Mouse (Mus musculus) E14TG2a.4 (cell line): ENCODE measurements around the gene Bcor.

Source experiments
- CTCF ChIP-seq: conservative IDR thresholded peaks from 2 replicates; pipeline ENCODE4 v1.5.1; 2014; ENCODE audit warnings: low read length
- NANOG ChIP-seq: IDR thresholded peaks from 2 replicates; pipeline ENCODE4 v1.6.1; 2014; ENCODE audit warnings: borderline replicate concordance, low read length, mixed read lengths
- POU5F1 ChIP-seq: IDR thresholded peaks from 2 replicates; pipeline ENCODE4 v1.6.1; 2014; ENCODE audit warnings: low read length, borderline replicate concordance

DNA sequence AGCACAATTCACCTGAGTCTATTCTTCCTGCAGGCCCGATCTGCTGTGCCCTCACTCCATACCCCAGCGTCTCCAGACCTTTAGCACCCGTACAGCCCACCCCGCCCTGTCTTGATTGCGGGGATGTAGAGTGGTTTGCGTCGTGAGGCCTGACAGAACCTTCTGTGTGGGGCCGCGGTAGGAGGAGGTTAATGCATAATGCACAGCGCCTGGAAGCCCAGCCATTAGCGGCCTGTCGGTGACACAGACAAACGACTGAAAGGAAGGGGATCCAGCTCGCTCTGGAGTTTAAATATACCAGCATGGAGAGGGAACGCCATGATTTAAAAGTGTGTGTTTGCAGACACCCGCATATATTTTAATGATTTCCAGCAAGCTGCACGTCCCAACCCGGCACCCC lies 74.9 kb downstream of the Bcor start:
- TF ChIP-seq CTCF = no peak
- TF ChIP-seq NANOG = no peak
- TF ChIP-seq POU5F1 = no peak
